Mouse (Mus musculus): ENCODE results near the gene Sp4. TPM values are rescaled to one million over a fixed set of nuclear protein-coding genes. Genes with fewer than 3 reads are reported as not detected.

The Sp4 gene
- total RNA-seq (2021): 1 to 10 TPM; 6.1 to 8.6 TPM
- long read RNA-seq, experiment 1, partial matches to known transcripts: 0 of 1 reads
- long read RNA-seq, experiment 1, other reads (novel, unspliced or antisense): 1 of 1 reads
- long read RNA-seq, experiment 2: 0 reads

GRCm38 (mm10) chr12:118301072-118301865 is at the start of gene Sp4:
TSS of gene Sp4 (minus strand) at chr12:118301440.
- peak; percentile 94 to 98 for DNase-seq

- DNase-seq: no peak
Observed at GRCm38 (mm10) chr12:118339107-118339506, 37.9 kb upstream of the Sp4 start.

GRCm38 (mm10) chr12:118338243-118338642 is 37.0 kb upstream of the Sp4 start:
- no peak for DNase-seq

- no peak for DNase-seq
Observed at GRCm38 (mm10) chr12:118337291-118337690, 36.1 kb upstream of the Sp4 start.

GRCm38 (mm10) chr12:118328739-118329249 is 27.6 kb upstream of the Sp4 start:
- DNase-seq: no peak

GRCm38 (mm10) chr12:118327566-118327965 is 26.3 kb upstream of the Sp4 start:
- no peak for DNase-seq

GRCm38 (mm10) chr12:118326161-118326560 is 24.9 kb upstream of the Sp4 start:
- no peak for DNase-seq

- no peak for DNase-seq
Observed at GRCm38 (mm10) chr12:118320076-118320475, 18.8 kb upstream of the Sp4 start.

- no peak for DNase-seq
Observed at GRCm38 (mm10) chr12:118314477-118314845, 13.2 kb upstream of the Sp4 start.

GRCm38 (mm10) chr12:118313805-118314476 is 12.7 kb upstream of the Sp4 start:
- no peak for DNase-seq

GRCm38 (mm10) chr12:118303586-118303985 is 2.3 kb upstream of the Sp4 start:
- DNase-seq: no peak

- DNase-seq: no peak
Observed at GRCm38 (mm10) chr12:118303066-118303465, 1.8 kb upstream of the Sp4 start.

GRCm38 (mm10) chr12:118301866-118302835 is 911 bp upstream of the Sp4 start:
- peak; percentile 100 for DNase-seq

- DNase-seq: no peak
Observed at GRCm38 (mm10) chr12:118300754-118301071, 527 bp downstream of the Sp4 start.

GRCm38 (mm10) chr12:118299956-118300355 is 1.3 kb downstream of the Sp4 start:
- peak; percentile 51 to 69 for DNase-seq

GRCm38 (mm10) chr12:118299172-118299571 is 2.1 kb downstream of the Sp4 start:
- DNase-seq: no peak

GRCm38 (mm10) chr12:118298516-118298915 is 2.7 kb downstream of the Sp4 start:
- DNase-seq: no peak

GRCm38 (mm10) chr12:118296236-118296635 is 5.0 kb downstream of the Sp4 start:
- no peak for DNase-seq

- no peak for DNase-seq
Observed at GRCm38 (mm10) chr12:118295793-118296192, 5.4 kb downstream of the Sp4 start.

- DNase-seq: no peak
Observed at GRCm38 (mm10) chr12:118288947-118289346, 12.3 kb downstream of the Sp4 start.

GRCm38 (mm10) chr12:118285099-118285498 is 16.1 kb downstream of the Sp4 start:
- DNase-seq: peak in 1 of 2 experiments; percentile 3

GRCm38 (mm10) chr12:118281961-118282360 is 19.3 kb downstream of the Sp4 start:
- DNase-seq: no peak
